Mouse (Mus musculus) CD8-positive naive resting alpha-beta T cell, adult 2 months (primary cell): ENCODE data around the gene Lypd4.

ENCODE experiments used
- DNase-seq, 2 experiments: peaks; one replicate each; pipeline ENCODE4 v3.0.0; 2022; ENCODE audit warnings: low read depth in 2 of 2, low spot score in 2 of 2

The Lypd4 gene

DNA sequence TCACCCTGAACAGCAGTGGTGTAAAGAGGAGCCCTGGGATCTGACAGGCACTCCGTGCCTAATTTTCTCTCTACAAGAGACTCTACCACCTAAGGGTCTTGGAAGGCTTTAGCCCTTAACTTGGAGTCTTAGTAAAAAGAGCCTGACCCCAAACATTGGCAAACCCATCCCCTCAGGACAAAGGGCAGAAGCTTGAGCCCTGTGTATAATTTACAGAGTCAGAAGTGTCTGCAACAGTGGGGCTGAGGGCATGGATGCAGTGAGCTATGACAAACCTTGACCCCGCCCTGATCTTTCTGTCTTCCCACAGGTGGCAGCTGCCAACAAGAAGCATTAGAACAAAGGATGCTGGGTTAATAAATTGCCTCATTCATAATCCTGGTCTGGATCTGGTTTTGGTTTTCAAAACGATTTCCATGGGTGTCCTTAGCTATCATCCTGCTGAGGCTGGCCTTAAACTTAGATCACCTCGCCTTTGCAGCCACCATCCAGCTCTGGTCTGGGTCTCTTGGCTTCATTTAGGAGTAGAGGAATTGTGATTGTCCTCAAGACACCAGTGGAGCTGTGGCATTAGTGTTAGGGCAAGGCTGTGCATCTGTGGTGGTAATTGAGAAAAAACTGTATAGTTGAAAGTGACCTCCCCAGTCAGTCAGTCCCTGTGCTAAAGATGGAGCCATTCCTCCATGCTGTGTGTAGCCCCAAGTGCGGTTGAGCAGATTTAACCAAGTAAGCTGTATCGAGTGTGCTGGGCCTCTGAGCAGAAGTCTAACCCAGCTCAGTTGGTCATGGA is 19.9 kb upstream of the Lypd4 start:
- no peak for DNase-seq

DNA sequence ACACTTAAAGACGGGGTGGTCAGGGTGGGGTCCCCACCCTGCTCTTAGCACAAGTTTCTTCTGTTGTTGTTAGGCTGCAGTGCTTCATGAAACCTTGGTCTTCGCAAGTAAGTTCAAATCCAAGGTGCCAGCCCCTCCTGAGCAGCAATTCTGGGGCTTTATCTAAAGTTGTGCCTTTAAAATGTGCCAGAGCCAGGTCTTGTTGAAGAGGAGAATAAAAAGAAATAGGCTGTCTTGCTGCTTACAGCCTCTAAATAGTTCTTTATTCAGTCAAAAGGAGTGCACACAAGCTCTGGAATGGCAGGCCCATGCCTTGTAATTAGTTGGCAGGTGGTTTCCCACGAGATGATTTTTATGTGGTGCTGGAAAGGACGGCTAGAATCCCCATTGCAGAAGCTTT is 17.4 kb upstream of the Lypd4 start:
- no peak for DNase-seq

DNA sequence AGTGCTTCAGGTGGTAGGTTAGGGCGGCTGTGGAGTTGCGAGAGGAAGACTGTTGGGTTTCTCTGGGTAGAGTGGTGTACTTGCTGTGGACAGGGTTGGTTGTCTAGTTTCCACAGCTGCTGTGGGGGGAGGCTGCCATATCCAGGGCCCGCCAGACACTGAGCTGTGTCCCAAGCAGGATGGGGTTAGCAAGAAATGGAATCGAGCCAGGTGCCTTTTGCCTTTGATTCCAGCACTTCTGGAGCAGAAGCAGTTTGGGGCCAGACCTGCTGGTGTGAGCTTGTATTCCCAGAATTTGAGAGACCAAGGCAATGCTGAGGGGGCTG is 16.5 kb upstream of the Lypd4 start:
- no peak for DNase-seq

DNA sequence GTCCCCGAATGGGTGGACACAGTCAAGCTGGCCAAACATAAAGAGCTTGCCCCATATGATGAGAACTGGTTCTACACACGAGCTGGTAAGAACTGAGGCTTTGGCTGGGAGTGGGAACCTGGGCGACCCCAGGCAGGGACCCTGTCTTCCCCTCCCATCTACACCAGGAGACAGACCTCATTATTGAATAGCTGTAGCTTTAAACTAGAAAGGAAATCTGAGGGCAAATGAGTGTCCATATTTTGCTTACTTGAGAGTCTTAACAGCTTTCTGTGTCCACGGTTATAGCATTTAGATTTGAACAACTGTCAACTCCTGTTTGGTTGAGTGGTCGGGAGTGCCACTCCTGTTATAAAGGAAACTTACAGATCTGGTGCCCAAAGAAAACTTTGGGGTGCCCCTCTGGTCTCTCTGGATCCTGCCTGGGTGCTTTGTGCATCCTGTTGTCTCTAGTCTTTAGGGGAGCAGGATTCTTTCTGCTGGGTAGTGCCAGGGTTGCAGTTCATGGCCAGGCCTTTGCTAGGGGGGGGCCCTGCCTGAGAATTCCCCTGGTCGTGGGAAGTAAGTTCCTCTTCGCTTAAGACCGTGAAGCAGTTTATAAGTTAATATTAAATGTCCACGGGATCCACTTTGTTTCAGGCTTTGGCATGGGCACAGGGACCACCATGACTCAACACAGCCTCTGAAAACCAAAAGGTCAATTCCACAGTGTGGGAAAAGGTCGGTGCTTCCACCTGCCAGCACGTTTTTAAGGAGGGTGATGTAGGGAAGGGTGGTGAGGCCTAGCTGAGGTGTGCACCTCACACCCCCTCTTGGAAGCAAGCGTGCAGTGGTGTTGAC is 15.9 kb upstream of the Lypd4 start:
- DNase-seq = no peak

DNA sequence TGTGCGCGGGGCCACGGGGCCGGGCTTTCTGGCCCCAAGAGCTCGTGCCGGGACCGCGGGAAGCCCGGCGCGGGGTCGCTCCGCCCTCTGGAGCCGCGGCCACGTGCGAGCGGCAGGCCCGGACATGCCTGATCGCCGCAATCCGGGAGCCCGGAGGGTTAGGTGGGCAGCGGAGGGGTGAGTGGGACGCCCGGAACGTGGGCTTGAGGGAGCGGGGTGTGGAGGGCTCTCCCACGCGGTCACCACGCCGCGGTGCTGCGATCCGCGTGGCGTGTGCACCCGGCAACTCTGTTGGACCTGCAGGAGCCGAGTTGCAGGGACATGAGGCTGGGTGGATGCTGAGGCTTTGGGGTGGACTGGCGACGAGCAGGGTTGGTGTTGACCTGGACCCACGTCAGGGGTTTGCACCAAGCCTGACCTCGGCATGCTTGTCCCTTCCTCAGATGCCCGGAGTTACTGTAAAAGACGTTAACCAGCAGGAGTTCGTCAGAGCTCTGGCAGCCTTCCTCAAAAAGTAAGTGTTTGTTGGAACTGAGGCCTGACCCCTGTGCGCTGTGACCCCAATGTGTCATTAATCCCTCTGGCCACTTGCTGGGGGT is 15.1 kb upstream of the Lypd4 start:
- DNase-seq = no peak

DNA sequence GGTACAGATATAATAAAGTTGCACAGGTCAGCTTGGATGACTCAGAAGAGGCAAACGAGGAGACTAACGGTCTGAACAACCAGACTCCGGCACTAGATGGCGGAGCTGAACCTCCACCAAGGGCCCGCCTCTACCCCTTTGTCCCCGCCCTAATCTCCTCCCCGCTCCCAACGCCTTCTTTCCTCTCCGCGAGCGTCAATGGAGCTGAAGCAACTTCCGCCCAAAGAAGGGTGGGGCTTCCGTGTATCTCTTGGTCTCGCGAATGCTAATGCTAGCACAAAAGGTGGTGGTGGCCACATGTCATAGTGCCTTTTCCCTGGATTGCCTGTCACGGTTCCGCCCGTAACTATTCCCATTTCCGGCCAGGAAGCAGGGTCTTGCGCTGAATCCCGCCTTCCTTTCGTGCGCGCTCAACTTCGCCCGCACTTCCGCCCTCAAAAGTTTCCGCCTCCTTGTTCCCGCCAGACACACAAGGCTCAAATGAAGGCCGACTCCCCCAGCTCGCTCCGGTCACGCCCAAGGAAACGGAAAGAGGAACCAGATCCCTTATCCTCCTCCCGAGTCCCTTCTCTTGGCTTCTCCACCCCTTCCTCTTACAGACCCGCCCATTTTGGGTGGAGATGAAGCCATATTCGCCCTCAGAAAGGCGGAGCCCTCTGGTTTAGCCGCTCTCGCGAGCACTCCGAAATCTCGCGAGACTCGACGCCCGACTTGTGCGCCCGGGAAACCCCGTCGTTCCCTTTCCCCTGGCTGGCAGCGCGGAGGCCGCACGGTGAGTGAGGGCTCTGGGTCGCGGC is 14.4 kb upstream of the Lypd4 start, which contains the start of gene Rps19:
Gene Rps19, plus strand, starts transcription at position 476 of the 797 bp plus-strand sequence.
- peak; percentile 96 to 97 for DNase-seq

DNA sequence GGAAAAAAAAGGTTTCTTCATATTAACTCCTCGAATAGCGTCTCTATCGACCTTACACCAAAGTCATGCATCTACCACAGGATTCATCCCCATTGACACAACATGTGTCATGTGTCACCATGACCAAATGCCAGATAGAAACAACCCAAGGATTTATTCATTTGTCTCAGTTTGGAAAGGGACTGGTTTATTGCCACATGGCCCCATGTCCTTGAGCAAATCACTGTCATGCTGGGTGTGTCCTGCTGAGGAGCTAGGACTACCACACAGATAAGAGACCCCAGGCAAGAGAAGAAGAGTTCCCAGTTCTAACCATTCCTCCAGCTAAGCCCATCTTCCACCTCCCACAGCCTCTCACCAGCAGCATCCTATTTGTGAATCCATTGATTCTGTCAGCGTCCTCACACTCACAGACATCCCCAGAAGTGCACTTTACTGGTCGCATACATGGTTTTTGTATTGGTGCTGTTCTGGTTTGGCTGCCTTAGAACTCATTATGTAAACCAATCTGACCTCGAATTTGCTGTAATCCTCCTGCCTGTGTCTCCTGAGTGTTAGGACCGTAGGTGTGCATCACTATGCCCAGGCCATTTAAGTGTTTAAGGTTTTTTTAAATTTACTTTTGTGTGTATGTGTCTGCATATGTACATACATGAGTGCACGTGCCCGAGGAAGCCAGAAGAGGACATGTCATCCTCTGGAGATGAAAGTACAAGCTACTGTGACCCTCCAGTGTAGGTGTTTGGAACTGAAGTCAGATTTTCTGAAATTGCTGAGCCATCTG is 12.9 kb upstream of the Lypd4 start:
- no peak for DNase-seq

DNA sequence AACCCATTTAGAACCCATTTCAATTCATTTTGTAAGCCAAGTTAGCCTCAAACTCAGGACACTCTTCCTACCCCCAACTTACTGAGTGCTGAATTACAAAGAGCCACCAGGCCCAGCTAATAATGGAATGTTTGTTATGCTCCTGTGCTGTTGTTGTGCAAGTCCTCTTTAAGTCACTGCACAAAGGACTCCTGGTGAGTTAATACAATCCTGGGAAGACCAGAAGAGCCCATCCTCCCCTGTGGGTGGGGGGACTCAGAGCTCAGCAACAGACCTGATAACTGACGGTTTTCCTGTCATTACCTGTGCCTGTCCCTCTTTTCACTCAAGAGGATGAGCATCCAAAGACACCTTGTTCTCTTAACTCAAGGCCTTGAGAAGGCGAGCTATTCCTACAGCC is 9.9 kb upstream of the Lypd4 start:
- no peak for DNase-seq

DNA sequence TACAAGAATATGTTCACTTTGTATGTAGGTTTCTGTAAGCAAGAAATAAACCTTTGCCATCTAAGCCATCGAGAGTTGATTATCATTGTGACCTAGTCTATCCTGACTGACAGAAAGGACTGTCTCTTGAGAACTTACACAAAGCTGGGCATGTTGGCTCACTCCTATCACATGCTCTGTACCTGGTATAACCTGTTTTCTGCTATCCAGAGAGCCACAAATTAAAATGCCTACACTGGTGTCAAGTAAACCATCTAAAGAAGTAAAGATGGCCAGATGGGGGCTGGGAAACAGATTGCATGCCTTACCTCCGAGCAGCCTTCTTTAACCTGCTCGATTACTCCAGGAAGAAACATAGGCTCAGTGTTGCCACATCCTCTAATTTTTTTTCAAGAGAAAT is 7.8 kb upstream of the Lypd4 start:
- no peak for DNase-seq

DNA sequence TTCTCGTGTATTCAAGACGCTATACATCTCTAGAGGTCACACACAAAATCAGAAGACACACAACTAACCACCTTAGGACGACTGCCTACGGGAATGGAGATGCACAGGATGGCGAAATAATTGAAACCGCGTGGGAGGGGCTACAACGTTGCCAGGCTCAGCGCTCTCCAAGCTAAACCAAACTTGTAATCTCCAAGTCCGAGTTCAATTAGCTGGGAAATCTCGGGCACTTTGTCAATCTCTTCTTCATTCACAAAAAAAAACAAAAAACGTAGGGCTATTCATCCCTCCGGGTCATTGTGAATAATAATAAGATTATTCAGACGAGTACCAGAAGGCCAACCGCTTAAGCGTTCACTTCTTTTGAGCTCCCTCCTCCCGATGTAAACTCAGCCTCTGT is 661 bp downstream of the Lypd4 start:
- DNase-seq = no peak

DNA sequence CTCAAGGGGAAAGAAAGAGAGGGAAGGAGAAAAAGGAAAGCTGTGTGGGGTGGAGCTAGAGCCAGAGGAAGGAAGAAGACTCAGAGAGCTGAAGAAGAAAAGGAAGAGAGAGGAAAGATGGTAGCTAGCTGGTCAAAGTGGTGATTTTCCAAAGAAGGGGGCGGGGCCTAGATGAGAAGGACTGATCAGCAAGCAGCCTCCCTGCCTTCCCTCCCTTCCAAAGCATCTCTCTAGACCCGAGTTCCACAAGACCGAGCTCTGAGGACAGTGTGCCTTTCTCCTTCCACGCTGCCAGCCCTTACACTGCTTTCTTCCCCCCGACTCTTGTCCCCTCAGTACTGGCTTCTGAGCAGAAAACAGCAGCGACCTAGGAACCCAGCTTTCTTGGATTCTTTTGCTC is 5.6 kb downstream of the Lypd4 start:
- no peak for DNase-seq

DNA sequence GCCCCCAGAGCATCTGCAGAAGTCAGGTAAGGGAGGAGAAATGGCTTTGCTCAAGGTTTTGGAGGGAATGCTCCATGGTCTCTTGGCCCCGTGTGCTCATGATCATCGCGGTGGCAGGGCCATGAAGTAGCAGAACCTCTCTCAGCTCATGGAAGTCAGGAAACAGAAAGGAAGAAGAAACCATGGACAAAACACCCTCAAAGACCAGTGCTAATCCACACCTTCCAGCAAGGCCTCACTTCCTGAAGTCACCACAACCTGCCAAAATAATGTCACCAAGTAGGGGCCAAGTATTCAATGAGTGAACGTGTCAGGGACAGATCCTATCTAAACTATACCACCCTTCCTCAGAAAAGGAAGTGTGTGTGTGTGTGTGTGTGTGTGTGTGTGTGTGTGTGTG is 6.9 kb downstream of the Lypd4 start:
- no peak for DNase-seq

DNA sequence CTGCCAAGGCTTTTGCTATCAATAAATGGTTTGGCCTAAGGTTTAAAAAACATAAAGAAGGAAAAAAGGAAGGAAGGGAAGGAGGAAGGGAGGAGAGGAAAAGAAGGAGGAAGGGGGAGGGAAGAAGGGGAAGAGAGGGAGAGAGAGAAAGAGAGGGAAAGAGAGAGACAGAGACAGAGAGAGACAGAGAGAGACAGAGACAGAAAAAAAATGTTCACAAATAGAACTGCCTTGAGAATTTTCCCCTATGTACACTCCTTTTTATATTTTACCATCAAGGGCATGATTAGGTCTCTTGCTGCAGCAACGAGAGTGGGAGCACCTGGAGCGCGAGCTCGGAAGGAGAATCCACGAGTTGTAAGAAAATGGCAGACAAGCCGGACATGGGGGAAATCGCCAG is 7.8 kb downstream of the Lypd4 start, which contains the start of gene Gm9844:
Gene Gm9844, plus strand, starts transcription at position 301 of the 400 bp plus-strand sequence.
- no peak for DNase-seq

DNA sequence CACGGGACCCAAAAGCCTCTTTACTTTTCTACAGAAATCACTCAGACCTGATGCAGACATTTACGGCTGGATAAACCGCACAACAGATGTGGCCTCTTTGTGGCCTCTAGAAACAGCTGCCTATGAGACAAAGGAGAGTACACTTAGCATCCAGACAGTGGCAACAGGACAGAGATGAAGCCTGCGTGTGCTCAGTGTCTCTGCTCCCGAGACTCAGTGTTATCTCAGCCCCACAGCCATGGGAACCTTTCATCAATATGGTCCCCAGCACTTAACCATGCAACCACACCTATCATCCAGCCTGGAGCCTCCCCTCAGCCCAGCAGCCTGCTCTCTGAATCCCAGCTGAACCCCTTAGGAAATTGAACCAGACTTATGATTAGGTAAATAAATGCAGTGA is 10.5 kb downstream of the Lypd4 start:
- DNase-seq = no peak

DNA sequence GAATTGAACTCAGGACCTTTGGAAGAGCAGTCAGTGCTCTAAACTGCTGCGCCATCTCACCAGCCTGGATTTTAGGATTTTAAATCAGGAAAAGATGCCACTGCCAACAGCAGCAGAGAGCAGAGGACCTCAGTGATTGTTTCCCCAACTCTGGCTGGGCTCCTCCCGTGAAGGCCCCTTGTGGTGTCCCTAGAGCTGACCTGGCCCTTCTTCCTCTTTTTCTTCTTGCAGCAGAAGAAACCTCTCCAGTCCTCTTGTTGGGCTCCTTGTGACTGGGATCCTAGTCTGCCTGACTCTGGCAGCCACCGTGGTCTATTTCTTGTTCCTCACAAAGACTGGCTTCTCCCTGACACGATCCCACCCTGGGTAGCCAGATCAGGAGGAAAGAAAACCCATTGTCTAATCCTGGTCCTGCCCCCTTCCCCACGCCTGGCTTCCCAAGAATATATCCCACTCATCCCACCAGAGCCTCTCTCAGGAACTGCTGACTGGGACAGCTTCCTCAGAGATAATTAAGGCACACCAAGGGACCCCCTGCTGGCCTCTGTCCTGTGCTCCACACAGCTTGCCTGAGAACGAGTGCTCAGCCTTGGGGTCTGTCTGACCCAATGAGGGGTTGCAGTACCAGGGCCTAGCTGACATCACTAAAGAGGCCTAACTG is 13.2 kb downstream of the Lypd4 start:
- DNase-seq = no peak

DNA sequence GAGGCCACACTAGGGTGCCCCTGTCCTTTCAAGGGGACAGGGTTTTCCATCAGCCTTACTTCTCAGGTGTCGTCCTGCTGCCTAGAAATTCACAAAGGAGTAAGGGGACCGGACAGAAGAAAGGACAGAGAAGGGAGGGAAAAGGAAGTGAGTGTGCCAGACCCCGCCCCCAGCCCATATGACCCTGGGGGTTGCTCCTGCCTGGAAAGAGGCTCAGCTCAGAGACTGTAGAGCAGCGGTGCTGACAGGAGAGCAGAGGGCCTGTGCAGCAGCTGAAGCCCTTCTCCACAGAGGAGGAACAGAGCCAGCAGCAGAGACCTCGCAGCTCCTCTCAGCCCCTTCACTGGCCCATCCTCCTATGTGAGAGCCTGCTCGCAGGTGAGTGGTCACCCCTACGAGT is 16.0 kb downstream of the Lypd4 start:
- no peak for DNase-seq

DNA sequence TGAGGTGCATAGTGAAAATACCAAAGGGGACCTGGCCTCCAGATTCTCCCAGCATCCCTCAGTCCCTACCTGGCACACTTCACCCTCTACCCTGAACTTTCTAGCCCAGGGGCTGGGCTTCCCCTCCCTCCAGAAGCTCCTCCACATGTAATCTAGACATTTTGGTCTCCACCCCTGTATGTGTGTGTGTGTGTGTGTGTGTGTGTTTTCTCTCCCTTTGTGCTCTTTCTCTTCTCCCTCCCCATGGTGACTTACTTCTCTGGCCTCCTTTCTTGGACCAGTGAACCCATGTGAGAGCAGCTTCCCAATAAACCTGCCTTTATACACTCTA is 16.5 kb downstream of the Lypd4 start:
- no peak for DNase-seq

DNA sequence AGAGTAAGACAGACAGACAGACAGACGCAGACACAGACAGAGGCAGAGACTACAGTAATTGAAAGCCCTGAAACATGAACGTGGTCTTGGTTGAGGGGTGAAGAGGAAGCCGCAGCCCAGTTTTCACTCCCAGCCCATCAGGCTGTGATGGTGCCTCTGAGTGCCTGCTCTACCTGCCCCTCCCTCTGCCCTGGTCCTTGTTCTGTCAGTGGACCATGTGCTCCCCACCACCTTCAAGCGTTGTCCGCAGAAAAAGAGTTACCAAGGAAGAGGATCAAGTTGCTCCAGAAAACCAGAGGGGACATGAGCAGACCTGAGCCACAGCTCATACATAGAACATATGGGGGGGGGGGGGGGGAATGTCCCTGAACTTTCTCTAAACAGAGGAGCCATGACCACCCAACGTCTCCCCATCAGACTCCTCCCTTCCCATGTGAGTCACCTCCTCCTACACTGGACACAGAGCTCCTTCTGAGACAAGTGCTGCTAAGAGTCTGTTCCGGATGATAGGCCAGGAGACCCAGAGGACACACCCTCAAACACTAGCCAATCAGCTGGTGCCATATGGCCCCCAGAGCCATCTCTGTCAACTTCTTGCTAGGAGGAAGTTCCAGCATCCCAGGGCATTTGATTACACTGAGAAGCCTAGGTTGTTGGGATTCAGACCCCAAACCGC is 17.0 kb downstream of the Lypd4 start:
- no peak for DNase-seq

DNA sequence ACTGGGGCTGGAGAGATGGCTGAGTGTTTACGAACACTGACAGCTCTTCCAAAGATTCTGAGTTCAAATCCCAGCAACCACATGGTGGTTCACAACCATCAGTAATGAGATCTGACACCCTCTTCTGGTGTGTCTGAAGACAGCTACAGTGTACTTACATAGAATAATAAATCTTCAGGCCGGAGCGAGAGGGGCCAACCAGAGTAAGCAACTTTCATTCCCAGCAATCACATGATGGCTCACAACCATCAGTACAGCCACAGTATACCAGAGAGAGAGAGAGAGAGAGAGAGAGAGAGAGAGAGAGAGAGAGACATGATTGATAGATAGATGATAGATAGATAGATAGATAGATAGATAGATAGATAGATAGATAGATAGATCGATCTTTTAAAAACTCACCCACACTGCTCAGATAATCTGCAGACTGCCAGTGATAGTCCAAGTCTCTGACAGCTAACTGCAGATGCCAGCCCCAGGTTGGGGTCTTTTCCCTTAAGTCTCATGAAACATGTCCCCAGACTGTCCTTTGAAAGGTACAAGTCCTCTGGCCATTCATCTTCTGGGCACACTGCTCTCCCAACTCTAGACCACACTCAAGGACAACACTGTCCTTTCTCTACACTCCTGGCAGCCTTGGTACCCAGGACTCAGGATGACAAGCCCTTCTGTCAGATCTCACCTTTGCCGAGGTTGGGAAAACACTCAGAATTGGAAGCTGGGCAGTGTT is 18.0 kb downstream of the Lypd4 start:
- DNase-seq = no peak
